Mouse (Mus musculus): ENCODE data around the gene Kmt2c. TPM values are rescaled to one million over a fixed set of nuclear protein-coding genes. Genes with fewer than 3 reads are reported as not detected.

The Kmt2c gene
- polyA plus RNA-seq, 1 experiment from 2014 or later, result 18.7 TPM

GRCm38 (mm10) chr5:25499423-25500398 lies 1.1 kb upstream of the Kmt2c start:
- WGBS, result under 1% methylated on average over 76 of the region's 90 CpGs
- no peaks in the 10 kb centered on the region for H3K36me3 ChIP-seq (ENCODE audit: control insufficient read depth, insufficient read depth, low read length)
- H3K9ac ChIP-seq (ENCODE audit: low read length), result peak overlapping the region; percentile 86
- H3K4me2 ChIP-seq (ENCODE audit: low read depth), result peak overlapping the region; percentile 81
- H3K27me3 ChIP-seq (ENCODE audit: control insufficient read depth, insufficient read depth, low read length), result no peaks in the 10 kb centered on the region
- ATAC-seq (ENCODE audit: insufficient read depth, low FRiP score, low TSS enrichment) (peak; percentile 85), DNase-seq (ENCODE audit: low spot score) (peak; percentile 100)
- peak overlapping the region; percentile 99 for H3K27ac ChIP-seq (ENCODE audit: low read depth, low read length)
- no peaks in the 10 kb centered on the region for H3K9me3 ChIP-seq (ENCODE audit: control insufficient read depth, low read length)
- peaks cover 8% of the 10 kb centered on the region; the same call in 1 of the 2 replicates for H3K4me1 ChIP-seq (ENCODE audit: control insufficient read depth, insufficient read depth, low read length)
- H3K4me3 ChIP-seq (ENCODE audit: low read depth, low read length), result peak overlapping the region; percentile 98

- Histone ChIP-seq H3K4me3 (ENCODE audit: low read depth, low read length) (peak overlapping the region; percentile 98), H3K4me1 (ENCODE audit: control insufficient read depth, insufficient read depth, low read length) (peaks cover 8% of the 10 kb centered on the region; the same call in 1 of the 2 replicates), H3K9me3 (ENCODE audit: control insufficient read depth, low read length) (no peaks in the 10 kb centered on the region), H3K36me3 (ENCODE audit: control insufficient read depth, insufficient read depth, low read length) (no peaks in the 10 kb centered on the region), H3K27ac (ENCODE audit: low read depth, low read length) (peak overlapping the region; percentile 99), H3K27me3 (ENCODE audit: control insufficient read depth, insufficient read depth, low read length) (no peaks in the 10 kb centered on the region), H3K4me2 (ENCODE audit: low read depth) (peak overlapping the region; percentile 81), H3K9ac (ENCODE audit: low read length) (peak overlapping the region; percentile 95)
- peak; percentile 83 for ATAC-seq (ENCODE audit: insufficient read depth, low FRiP score, low TSS enrichment)
- WGBS, result under 1% methylated on average over 47 of the region's 87 CpGs
- DNase-seq (ENCODE audit: low spot score), result peak; percentile 87
These were observed 339 bp upstream of the Kmt2c start for GRCm38 (mm10) chr5:25498821-25499422.

GRCm38 (mm10) chr5:25497720-25498345 lies 750 bp downstream of the Kmt2c start:
- Histone ChIP-seq H3K9ac (ENCODE audit: low read length) (peak overlapping the region; percentile 95), H3K4me1 (ENCODE audit: control insufficient read depth, insufficient read depth, low read length) (peaks cover 8% of the 10 kb centered on the region; the same call in 1 of the 2 replicates), H3K36me3 (ENCODE audit: control insufficient read depth, insufficient read depth, low read length) (no peaks in the 10 kb centered on the region), H3K9me3 (ENCODE audit: control insufficient read depth, low read length) (no peaks in the 10 kb centered on the region; the same call in 1 of the 2 replicates), H3K27ac (ENCODE audit: low read depth, low read length) (peak overlapping the region; percentile 99), H3K4me3 (ENCODE audit: low read depth, low read length) (peak overlapping the region; percentile 98), H3K27me3 (ENCODE audit: control insufficient read depth, insufficient read depth, low read length) (no peaks in the 10 kb centered on the region), H3K4me2 (ENCODE audit: low read depth) (peak overlapping the region; percentile 81)
- WGBS, result under 1% methylated on average over 68 of the region's 78 CpGs
- DNase-seq (ENCODE audit: low spot score) (peak; percentile 66), ATAC-seq (ENCODE audit: insufficient read depth, low FRiP score, low TSS enrichment) (peak; percentile 28)

- Histone ChIP-seq H3K27ac (ENCODE audit: low read depth, low read length) (no peak overlapping the region; the same call in 1 of the 2 replicates), H3K4me2 (ENCODE audit: low read depth) (peak overlapping the region; percentile 81), H3K9ac (ENCODE audit: low read length) (peak overlapping the region; percentile 95), H3K4me1 (ENCODE audit: control insufficient read depth, insufficient read depth, low read length) (peaks cover 8% of the 10 kb centered on the region; the same call in 1 of the 2 replicates), H3K36me3 (ENCODE audit: control insufficient read depth, insufficient read depth, low read length) (no peaks in the 10 kb centered on the region), H3K27me3 (ENCODE audit: control insufficient read depth, insufficient read depth, low read length) (no peaks in the 10 kb centered on the region), H3K4me3 (ENCODE audit: low read depth, low read length) (peak overlapping the region; percentile 98), H3K9me3 (ENCODE audit: control insufficient read depth, low read length) (no peaks in the 10 kb centered on the region; the same call in 1 of the 2 replicates)
- 1% methylated on average over 10 of the region's 10 CpGs for WGBS
- DNase-seq (ENCODE audit: low spot score), result peak; percentile 12
- no peak for ATAC-seq (ENCODE audit: insufficient read depth, low FRiP score, low TSS enrichment)
These were observed 1.2 kb downstream of the Kmt2c start for GRCm38 (mm10) chr5:25497369-25497719.

GRCm38 (mm10) chr5:25496652-25497051 lies 1.9 kb downstream of the Kmt2c start:
- DNase-seq (ENCODE audit: low spot score), result no peak
- ATAC-seq (ENCODE audit: insufficient read depth, low FRiP score, low TSS enrichment), result no peak
- Histone ChIP-seq H3K4me3 (ENCODE audit: low read depth, low read length) (peak overlapping the region; percentile 98), H3K27ac (ENCODE audit: low read depth, low read length) (no peak overlapping the region), H3K27me3 (ENCODE audit: control insufficient read depth, insufficient read depth, low read length) (no peaks in the 10 kb centered on the region), H3K36me3 (ENCODE audit: control insufficient read depth, insufficient read depth, low read length) (no peaks in the 10 kb centered on the region), H3K4me2 (ENCODE audit: low read depth) (peak overlapping the region; percentile 81), H3K4me1 (ENCODE audit: control insufficient read depth, insufficient read depth, low read length) (peaks cover 8% of the 10 kb centered on the region; the same call in 1 of the 2 replicates), H3K9me3 (ENCODE audit: control insufficient read depth, low read length) (no peaks in the 10 kb centered on the region; the same call in 1 of the 2 replicates), H3K9ac (ENCODE audit: low read length) (no peak overlapping the region)
- 59% methylated on average over 2 of the region's 2 CpGs for WGBS

GRCm38 (mm10) chr5:25478863-25479262 lies 19.7 kb downstream of the Kmt2c start:
- Histone ChIP-seq H3K4me2 (ENCODE audit: low read depth) (no peak overlapping the region), H3K27ac (ENCODE audit: low read depth, low read length) (no peak overlapping the region), H3K4me1 (ENCODE audit: control insufficient read depth, insufficient read depth, low read length) (no peaks in the 10 kb centered on the region), H3K9me3 (ENCODE audit: control insufficient read depth, low read length) (no peaks in the 10 kb centered on the region), H3K4me3 (ENCODE audit: low read depth, low read length) (no peak overlapping the region), H3K27me3 (ENCODE audit: control insufficient read depth, insufficient read depth, low read length) (no peaks in the 10 kb centered on the region), H3K9ac (ENCODE audit: low read length) (no peak overlapping the region), H3K36me3 (ENCODE audit: control insufficient read depth, insufficient read depth, low read length) (no peaks in the 10 kb centered on the region)
- DNase-seq (ENCODE audit: low spot score) (no peak), ATAC-seq (ENCODE audit: insufficient read depth, low FRiP score, low TSS enrichment) (no peak)

GRCm38 (mm10) chr5:25475789-25476188 lies 22.8 kb downstream of the Kmt2c start:
- 84% methylated on average over 2 of the region's 2 CpGs for WGBS
- no peak for ATAC-seq (ENCODE audit: insufficient read depth, low FRiP score, low TSS enrichment)

GRCm38 (mm10) chr5:25472070-25472469 lies 26.5 kb downstream of the Kmt2c start:
- ATAC-seq (ENCODE audit: insufficient read depth, low FRiP score, low TSS enrichment), result no peak
- Histone ChIP-seq H3K9ac (ENCODE audit: low read length) (no peak overlapping the region), H3K4me3 (ENCODE audit: low read depth, low read length) (peak overlapping the region; percentile 20; the same call in 1 of the 2 replicates), H3K27ac (ENCODE audit: low read depth, low read length) (no peak overlapping the region), H3K4me2 (ENCODE audit: low read depth) (peak overlapping the region; percentile 33; the same call in 1 of the 2 replicates), H3K4me1 (ENCODE audit: control insufficient read depth, insufficient read depth, low read length) (no peaks in the 10 kb centered on the region), H3K9me3 (ENCODE audit: control insufficient read depth, low read length) (no peaks in the 10 kb centered on the region), H3K36me3 (ENCODE audit: control insufficient read depth, insufficient read depth, low read length) (no peaks in the 10 kb centered on the region), H3K27me3 (ENCODE audit: control insufficient read depth, insufficient read depth, low read length) (no peaks in the 10 kb centered on the region)
- DNase-seq (ENCODE audit: low spot score), result peak; percentile 17
- WGBS, result 3% methylated on average over 6 of the region's 6 CpGs

More at GRCm38 (mm10) chr5:25475789-25476188, 22.8 kb downstream of the Kmt2c start:
- no peak for DNase-seq (ENCODE audit: low spot score)
- Histone ChIP-seq H3K4me3 (ENCODE audit: low read depth, low read length) (no peak overlapping the region), H3K4me1 (ENCODE audit: control insufficient read depth, insufficient read depth, low read length) (no peaks in the 10 kb centered on the region), H3K9ac (ENCODE audit: low read length) (no peak overlapping the region), H3K27me3 (ENCODE audit: control insufficient read depth, insufficient read depth, low read length) (no peaks in the 10 kb centered on the region), H3K9me3 (ENCODE audit: control insufficient read depth, low read length) (no peaks in the 10 kb centered on the region), H3K36me3 (ENCODE audit: control insufficient read depth, insufficient read depth, low read length) (no peaks in the 10 kb centered on the region), H3K4me2 (ENCODE audit: low read depth) (no peak overlapping the region), H3K27ac (ENCODE audit: low read depth, low read length) (no peak overlapping the region)

Measured in neural tube, embryonic 11.5 days (tissue).